Mouse (Mus musculus): ENCODE measurements at regions not wholly inside any gene's neighbourhood (a gene's known extent, or its start where the extent isn't known, plus 50 kb on each side); places are given as distances from the start of the nearest gene placed in this dataset.

DNA sequence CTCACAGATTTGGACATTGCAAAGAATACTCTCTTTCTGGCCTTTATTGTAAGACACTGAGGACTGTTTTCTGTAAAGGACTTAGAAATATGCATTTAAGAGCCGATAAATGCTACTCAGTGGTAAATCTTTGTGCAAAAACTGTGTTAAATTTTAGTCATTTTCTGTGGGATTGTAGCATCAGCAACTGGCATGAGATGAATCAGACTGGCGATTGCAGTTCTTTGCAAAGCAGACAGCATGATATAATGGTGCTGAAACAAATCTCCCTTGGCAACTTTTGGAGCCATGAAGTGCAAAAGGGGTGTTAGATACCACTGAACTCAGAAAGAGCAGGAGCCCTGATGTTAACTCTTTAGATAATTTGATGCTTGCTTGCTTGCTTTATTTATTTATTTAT, 565.0 kb downstream of the Hsfy2 start:
- Histone ChIP-seq H3K4me2 (ENCODE audit: low read depth, low read length) (no peak overlapping the region), H3K9ac (ENCODE audit: low read depth, low read length) (no peak overlapping the region), H3K36me3 (ENCODE audit: control insufficient read depth, insufficient read depth, low read length) (no peaks in the 10 kb centered on the region), H3K4me3 (ENCODE audit: low read depth, low read length) (no peak overlapping the region), H3K9me3 (ENCODE audit: control insufficient read depth, low read length) (no peaks in the 10 kb centered on the region), H3K4me1 (ENCODE audit: control insufficient read depth, insufficient read depth, low read length) (no peaks in the 10 kb centered on the region), H3K27ac (replicated peaks; ENCODE audit: low read depth, low read length) (no peak overlapping the region), H3K27me3 (replicated peaks; ENCODE audit: control insufficient read depth, insufficient read depth, low read length) (no peaks in the 10 kb centered on the region)
- WGBS: 82% methylated on average over 2 of the region's 2 CpGs
- DNase-seq (ENCODE audit: low spot score): no peak
- ATAC-seq (ENCODE audit: low read depth): no peak

DNA sequence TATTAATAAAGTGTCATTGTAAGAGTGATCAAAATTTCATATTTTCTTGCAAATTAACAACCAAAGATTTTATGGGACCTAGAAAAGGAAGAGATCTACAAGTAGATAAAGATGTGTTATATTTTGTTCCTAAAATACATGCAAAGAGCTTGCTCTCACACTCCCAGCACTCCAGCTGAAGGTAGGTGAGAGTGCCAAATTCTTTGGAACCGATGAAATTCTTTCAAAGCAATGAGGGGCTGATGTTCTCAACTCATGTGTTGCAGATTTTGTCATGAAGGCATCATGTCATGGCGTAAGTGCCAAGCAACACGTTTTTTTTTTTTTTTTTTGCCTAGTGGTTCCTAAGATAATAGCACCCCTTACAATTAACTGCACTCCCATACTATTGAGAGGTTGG, 573.8 kb downstream of the Hsfy2 start:
- H3K4me1 ChIP-seq (ENCODE audit: control insufficient read depth, insufficient read depth, low read length): no peaks in the 10 kb centered on the region
- WGBS: 71% methylated on average over 3 of the region's 3 CpGs
- H3K4me3 ChIP-seq (ENCODE audit: low read depth, low read length): no peak overlapping the region
- ATAC-seq (ENCODE audit: low read depth): no peak
- no peaks in the 10 kb centered on the region for H3K27me3 ChIP-seq (replicated peaks; ENCODE audit: control insufficient read depth, insufficient read depth, low read length)
- H3K9me3 ChIP-seq (ENCODE audit: control insufficient read depth, low read length): no peaks in the 10 kb centered on the region
- H3K27ac ChIP-seq (replicated peaks; ENCODE audit: low read depth, low read length): no peak overlapping the region
- no peak overlapping the region for H3K9ac ChIP-seq (ENCODE audit: low read depth, low read length)
- H3K4me2 ChIP-seq (ENCODE audit: low read depth, low read length): no peak overlapping the region
- no peaks in the 10 kb centered on the region for H3K36me3 ChIP-seq (ENCODE audit: control insufficient read depth, insufficient read depth, low read length)
- DNase-seq (ENCODE audit: low spot score): no peak

All from embryonic facial prominence, embryonic 14.5 days (tissue).